Mouse (Mus musculus): ENCODE data around the gene Carns1. TPM values are rescaled to one million over a fixed set of nuclear protein-coding genes. Genes with fewer than 3 reads are reported as not detected.

The Carns1 gene
- total RNA-seq, 2 experiments from 2014 or later: 5.1 to 9.2 TPM

GRCm38 (mm10) chr19:4203148-4203547, 27.9 kb upstream of the Carns1 start:
- no peak for DNase-seq (ENCODE audit: low spot score in 2 of 2)

GRCm38 (mm10) chr19:4202149-4202548, 26.9 kb upstream of the Carns1 start:
- no peak for DNase-seq (ENCODE audit: low spot score in 2 of 2)

- peak; percentile 95 to 97 for DNase-seq (ENCODE audit: low spot score in 2 of 2)
Measured at GRCm38 (mm10) chr19:4201291-4201909, 26.1 kb upstream of the Carns1 start, which contains the start of gene Rad9a. Gene Rad9a (minus strand): TSS chr19:4201662.

GRCm38 (mm10) chr19:4197180-4197579, 21.9 kb upstream of the Carns1 start:
- DNase-seq (ENCODE audit: low spot score in 2 of 2): no peak

DNA sequence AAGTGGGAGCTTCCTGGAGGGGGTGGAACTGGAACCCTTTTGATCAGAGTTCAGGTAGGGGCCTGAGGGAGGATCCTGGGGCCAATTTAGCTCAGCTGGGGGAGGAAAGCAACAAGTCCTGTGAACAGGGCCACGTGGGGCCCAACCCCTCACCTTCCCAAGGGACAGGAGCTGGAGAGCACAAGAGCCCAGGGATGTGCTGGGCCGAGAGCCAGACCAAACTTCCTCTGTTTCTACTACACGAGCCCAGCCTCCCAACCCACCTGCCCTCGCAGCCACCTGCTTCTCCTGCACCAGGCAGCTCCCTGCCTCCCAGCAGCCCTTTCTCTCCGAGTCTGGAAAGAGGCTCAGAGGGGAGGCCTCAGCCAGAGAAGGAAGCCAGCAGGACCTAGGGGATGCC, 21.3 kb upstream of the Carns1 start:
- DNase-seq (ENCODE audit: low spot score in 2 of 2): peak in 1 of 2 experiments; percentile 23

DNA sequence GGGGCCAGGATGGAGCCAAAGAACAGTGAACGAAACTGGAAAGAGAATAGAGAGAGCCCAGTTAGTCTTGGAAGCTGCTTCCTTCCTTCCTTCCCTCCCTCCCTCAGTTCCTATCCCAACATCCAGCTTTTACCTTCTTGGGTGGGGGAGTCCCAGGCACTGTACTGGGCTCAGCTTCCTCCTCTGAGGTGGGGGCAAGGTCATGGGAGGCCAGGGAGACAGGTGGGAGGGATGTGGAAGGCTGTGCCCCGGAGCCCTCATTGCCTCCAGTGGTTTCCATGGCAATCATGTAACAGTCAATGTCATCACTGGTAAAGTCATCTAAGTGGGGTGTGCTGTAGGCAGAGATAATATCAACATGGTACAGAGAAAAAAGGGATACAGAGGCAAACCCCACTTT, 20.8 kb upstream of the Carns1 start:
- no peak for DNase-seq (ENCODE audit: low spot score in 2 of 2)

GRCm38 (mm10) chr19:4194776-4195650, 19.7 kb upstream of the Carns1 start:
- DNase-seq (ENCODE audit: low spot score in 2 of 2): no peak

DNA sequence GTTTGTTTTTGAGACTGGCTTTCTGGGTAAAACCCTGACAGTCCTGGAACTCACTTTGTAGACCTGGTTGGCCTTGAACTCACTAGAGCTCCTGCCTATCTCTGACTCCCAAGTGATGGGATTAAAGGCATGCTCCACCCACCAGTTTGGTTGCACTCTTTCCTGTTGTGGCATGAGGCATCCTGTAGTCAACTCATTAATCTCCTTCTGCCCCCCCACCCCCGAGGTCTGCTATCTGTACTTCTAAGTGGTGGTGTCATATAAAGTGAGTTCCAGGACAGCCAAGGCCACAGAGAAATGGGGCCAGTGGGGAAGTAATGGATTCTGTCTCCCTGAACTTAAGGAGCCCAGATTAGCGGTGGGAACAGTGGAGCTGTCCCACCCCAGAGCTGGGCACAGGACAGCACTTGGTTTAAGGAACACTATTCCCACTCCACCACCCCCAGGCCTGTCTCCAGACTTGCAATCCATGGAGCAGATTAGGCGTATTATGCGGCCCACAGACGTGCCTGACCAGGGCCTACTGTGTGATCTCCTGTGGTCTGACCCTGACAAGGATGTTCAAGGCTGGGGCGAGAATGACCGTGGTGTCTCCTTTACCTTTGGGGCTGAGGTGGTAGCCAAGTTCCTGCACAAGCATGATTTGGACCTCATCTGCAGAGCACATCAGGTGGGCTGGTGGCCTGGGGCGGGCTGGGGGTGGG, 18.9 kb upstream of the Carns1 start:
- no peak for DNase-seq (ENCODE audit: low spot score in 2 of 2)

DNA sequence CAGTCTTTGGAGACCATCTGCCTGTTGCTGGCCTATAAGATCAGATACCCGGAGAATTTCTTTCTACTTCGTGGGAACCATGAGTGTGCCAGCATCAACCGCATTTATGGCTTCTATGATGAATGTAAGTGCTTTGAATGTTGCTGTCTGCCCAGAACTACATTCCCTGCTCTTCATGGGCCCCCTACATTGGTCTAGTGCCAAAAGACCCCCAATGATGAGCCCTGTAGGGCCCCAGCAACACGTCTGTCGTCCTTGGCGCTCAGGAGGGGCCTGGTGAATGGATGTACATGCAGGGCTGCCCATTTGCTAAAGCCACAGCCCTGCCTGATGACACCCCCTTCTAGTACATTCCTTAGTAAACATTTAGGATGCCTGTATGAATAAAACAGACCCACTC, 17.9 kb upstream of the Carns1 start:
- no peak for DNase-seq (ENCODE audit: low spot score in 2 of 2)

DNA sequence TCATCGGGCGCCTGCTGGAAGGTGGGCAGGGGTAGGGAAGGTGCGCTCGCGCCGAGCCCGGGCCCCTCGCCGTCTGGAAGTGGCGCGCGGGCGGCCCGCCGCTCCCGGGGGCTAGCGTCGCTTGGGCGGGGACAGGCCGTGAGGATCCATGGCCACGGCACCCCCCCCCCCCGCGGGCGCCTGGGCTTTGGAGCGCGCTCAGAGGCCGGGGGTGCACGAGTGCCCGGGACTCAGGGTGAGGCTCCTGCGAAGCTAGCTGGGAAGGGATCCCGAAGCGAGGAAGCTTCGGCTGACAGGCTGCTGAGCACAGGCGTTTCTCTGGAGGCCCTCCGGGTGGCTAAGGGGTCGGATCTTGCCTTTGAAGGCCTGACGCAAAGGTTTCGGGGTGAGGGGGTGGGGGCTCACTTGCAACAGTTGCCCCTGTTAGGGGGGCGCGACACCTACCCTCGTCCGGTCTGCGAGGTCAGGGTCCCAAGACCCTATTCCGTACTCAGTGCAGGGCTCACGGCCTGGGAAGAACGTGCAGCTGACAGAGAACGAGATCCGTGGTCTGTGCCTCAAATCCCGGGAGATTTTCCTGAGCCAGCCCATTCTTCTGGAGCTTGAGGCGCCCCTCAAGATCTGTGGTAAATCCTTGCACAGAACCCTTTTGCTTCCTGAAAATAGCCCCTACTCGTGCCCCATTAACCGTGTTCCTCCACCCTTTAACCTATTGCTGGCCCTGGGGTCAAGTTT, 17.1 kb upstream of the Carns1 start:
- DNase-seq (ENCODE audit: low spot score in 2 of 2): no peak

- DNase-seq (ENCODE audit: low spot score in 2 of 2): peak; percentile 95
Measured at GRCm38 (mm10) chr19:4191528-4192250, 16.4 kb upstream of the Carns1 start, which contains the start of gene Ppp1ca. Gene Ppp1ca (plus strand): TSS chr19:4192065.

DNA sequence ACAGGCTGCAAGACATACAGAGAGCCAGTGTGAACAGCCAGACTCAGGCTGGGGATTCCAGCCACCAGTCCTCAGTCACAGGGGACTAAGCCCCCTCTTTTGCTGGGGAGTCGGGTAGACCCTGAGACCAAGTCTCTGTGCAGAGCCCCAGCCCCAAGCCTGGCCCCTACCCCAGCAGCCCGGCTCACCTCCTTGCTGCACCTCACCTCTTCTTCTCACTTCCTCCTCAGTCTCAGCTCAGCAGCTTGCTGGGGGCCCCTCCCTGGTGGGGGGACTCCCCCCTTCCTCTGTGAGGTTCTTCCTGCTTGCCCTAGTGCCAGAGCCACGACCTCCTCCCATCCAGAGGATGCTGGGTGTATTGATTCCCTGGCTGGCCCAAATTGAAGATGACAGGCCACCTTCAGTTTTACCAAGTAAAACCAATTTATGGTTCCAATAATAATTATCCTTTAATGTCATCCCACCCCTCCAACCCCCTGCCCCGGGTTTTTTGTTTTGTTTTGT, 15.6 kb upstream of the Carns1 start, which contains the start of gene Tbc1d10c:
Gene Tbc1d10c (minus strand): TSS at position 454 of the 504 bp plus-strand sequence.
- no peak for DNase-seq (ENCODE audit: low spot score in 2 of 2)

GRCm38 (mm10) chr19:4189051-4189620, 13.9 kb upstream of the Carns1 start:
- DNase-seq (ENCODE audit: low spot score in 2 of 2): no peak

DNA sequence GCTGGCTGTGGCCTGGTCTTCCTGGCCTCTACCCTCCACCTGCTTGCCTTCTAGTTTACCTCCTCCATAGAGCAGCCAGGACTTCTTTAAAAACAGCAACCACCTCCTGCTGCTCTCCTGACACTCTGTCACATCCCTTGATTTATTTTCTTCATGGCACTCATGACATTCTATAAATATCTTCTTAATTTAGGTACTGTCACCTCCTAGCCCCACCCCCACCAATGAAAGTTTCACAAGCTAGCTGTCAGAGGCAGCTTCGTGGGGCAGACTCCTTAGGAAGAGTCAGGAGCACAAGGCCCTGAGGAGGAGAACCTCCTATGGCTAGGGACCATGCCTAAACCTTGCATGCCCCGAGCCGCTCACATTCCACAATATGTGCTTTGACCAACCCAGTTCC, 12.0 kb upstream of the Carns1 start:
- DNase-seq (ENCODE audit: low spot score in 2 of 2): no peak

GRCm38 (mm10) chr19:4184976-4185975, 10.0 kb upstream of the Carns1 start:
- DNase-seq (ENCODE audit: low spot score in 2 of 2): no peak

- DNase-seq (ENCODE audit: low spot score in 2 of 2): no peak
Measured at GRCm38 (mm10) chr19:4183689-4184088, 8.4 kb upstream of the Carns1 start.

- DNase-seq (ENCODE audit: low spot score in 2 of 2): peak; percentile 72 to 74
Measured at GRCm38 (mm10) chr19:4181892-4182291, 6.6 kb upstream of the Carns1 start.

DNA sequence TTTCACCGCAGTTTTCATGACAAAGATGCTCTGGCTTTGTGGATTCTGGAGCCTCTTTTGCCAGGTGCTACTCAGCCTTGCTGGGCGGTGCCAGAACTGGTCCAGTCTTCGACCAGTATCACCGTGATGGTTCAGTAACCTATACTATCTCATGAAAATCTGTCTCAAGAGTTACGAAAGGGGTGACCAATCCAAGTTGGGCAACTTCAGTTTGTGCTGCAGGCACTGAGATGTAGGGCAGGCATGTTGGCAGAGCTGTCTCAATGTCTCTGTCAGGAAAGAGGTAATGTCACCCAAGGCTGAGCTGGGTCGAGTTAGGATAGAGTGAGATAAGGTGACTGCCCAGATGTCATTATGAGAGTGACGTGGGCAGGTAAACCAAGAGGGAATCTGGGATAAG, 5.1 kb upstream of the Carns1 start:
- no peak for DNase-seq (ENCODE audit: low spot score in 2 of 2)

DNA sequence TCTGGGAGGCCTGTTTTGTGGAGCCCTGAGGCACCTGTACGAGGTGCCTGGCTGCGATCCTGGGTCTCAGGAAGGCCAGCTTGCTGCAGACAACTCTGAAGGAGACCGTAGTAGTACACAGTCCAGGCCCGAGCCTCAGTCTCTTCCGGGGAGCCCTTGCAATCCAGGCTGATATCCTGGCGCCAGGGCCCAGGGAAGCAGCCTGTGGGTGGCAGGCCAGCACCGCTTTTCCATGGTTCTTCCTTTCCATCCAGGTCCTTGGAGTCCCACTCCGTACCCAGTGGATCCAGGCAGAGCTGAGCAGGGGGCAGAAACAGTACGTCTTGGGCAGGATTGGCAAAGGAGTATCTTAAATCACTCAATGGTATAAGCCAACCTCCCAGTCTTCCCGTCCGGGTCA, 2.4 kb downstream of the Carns1 start:
- DNase-seq (ENCODE audit: low spot score in 2 of 2): no peak

Measured in left cerebral cortex, adult 18-20 months (tissue).